Comparison of ENCODE assay signal across 13 mouse cellular contexts in the genomic region with DNA sequence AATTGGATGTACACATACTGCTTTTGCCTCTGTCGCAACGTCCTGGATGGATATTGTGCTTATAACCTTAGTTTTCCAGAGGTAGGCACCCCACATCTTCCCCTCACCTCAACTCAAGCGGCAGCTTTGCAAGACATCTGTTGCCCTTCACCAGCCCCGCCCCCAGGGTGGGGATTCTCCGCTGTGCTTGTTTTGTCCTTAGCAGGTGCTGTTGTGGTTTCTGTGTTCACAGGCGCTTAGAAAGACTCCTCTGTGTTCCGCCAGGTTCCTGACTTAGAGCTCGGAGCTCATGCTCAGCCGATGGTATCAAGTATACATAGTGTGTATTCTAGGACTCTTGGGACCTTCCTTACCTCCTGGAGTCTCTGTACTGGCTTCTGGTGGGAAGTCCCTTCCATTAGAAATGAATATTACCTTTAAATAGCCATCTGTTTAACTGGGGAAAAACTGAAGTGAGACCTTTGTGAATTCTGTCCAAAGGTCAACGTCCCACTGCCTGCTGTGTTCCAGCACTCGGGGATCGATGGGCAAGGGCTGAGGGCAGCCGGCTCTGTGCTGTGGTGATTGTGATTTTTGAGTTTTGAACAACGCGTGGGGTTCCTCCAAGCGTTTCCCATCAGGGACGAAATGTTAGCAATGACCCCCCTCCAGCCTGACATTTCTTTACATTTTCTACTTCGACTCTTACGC. TPM values are rescaled to one million over a fixed set of nuclear protein-coding genes. Genes with fewer than 3 reads are reported as not detected.
DNase-seq lines count a peak whose midpoint lies in the region; ATAC-seq lines count a peak whose summit lies in the region.
"Had no signal": no experiment of that assay in that cellular context is flagged by ENCODE, and none has a peak within 500 bp of the region (broad histone marks: within the 10 kb centered on the region; RNA-seq: fewer than 3 reads in every experiment).

No protein-coding gene starts in this region.

- no peaks in the 10 kb centered on the region for H3K36me3 ChIP-seq in limb, embryonic 10.5 days
- no peaks in the 10 kb centered on the region for H3K36me3 ChIP-seq in forebrain, embryonic 14.5 days (ENCODE audit: control insufficient read depth, insufficient read depth, low read length)
- H3K36me3 ChIP-seq: lung, embryonic 15.5 days had no signal

- no peaks in the 10 kb centered on the region for H3K27me3 ChIP-seq in limb, embryonic 10.5 days (ENCODE audit: low read depth, poor library complexity, severe bottlenecking)
- H3K27me3 ChIP-seq in forebrain, embryonic 14.5 days (replicated peaks; ENCODE audit: control insufficient read depth, insufficient read depth, low read length): no peaks in the 10 kb centered on the region
- H3K27me3 ChIP-seq: lung, embryonic 15.5 days had no signal

- no peaks in the 10 kb centered on the region for H3K9me3 ChIP-seq in limb, embryonic 10.5 days (replicated peaks)
- no peaks in the 10 kb centered on the region for H3K9me3 ChIP-seq in forebrain, embryonic 14.5 days (replicated peaks; ENCODE audit: control insufficient read depth, low read length)
- H3K9me3 ChIP-seq: lung, embryonic 15.5 days had no signal

- H3K4me2 ChIP-seq in forebrain, embryonic 14.5 days (ENCODE audit: low read length): no peak overlapping the region
- H3K4me2 ChIP-seq: lung, embryonic 15.5 days had no signal

- peak; percentile 48 for DNase-seq in gastrocnemius, postnatal 25 days
- DNase-seq in gastrocnemius, postnatal 36 days: no peak
- DNase-seq in CD4-positive helper T cell, adult 2 months (ENCODE audit: low read depth, low spot score): peak; percentile 76
- peak; percentile 47 for DNase-seq in lung, postnatal 36 days
- DNase-seq in thymus, adult 18-20 months: peak; percentile 91 to 96
- no peak for DNase-seq in limb, embryonic 10.5 days (ENCODE audit: low spot score)
- no peak for DNase-seq in forebrain, embryonic 14.5 days (ENCODE audit: low spot score)
- DNase-seq in cerebellum, adult 9-11 months: no peak
- DNase-seq: cerebellum, postnatal 36 days; gastrocnemius, adult 2 months had no signal

- no peak overlapping the region for H3K27ac ChIP-seq in limb, embryonic 10.5 days
- no peak overlapping the region for H3K27ac ChIP-seq in forebrain, embryonic 14.5 days (ENCODE audit: low read depth, low read length)
- H3K27ac ChIP-seq: gastrocnemius, adult 2 months; lung, embryonic 15.5 days had no signal

- intact Hi-C loops in gastrocnemius, postnatal 36 days (cut with DNase I): no loop called here

- H3K4me1 ChIP-seq in limb, embryonic 10.5 days: peaks cover 16% of the 10 kb centered on the region
- H3K4me1 ChIP-seq in forebrain, embryonic 14.5 days (ENCODE audit: control insufficient read depth, insufficient read depth, low read length): no peaks in the 10 kb centered on the region

- no peak overlapping the region for H3K9ac ChIP-seq in forebrain, embryonic 14.5 days (ENCODE audit: low read length)
- H3K9ac ChIP-seq: lung, embryonic 15.5 days had no signal

- ATAC-seq in forebrain, embryonic 14.5 days: no peak
- ATAC-seq: midbrain, embryonic 16.5 days had no signal

- H3K4me3 ChIP-seq in limb, embryonic 10.5 days: no peak overlapping the region
- no peak overlapping the region for H3K4me3 ChIP-seq in forebrain, embryonic 14.5 days (ENCODE audit: low read depth, low read length)
- H3K4me3 ChIP-seq: erythroblast, embryonic 14.5 days; gastrocnemius, adult 2 months; lung, embryonic 15.5 days had no signal

- 88% methylated on average over 19 of the region's 19 CpGs for WGBS in limb, embryonic 10.5 days
- 91% methylated on average over 19 of the region's 19 CpGs for WGBS in forebrain, embryonic 14.5 days

RNA-seq across cellular contexts. Expression of a gene that starts 52.5 kb away (rescaled TPM):
- 10 to 100 TPM; 21.3 to 21.9 TPM for total RNA-seq in gastrocnemius, postnatal 25 days (2021)
- total RNA-seq in gastrocnemius, postnatal 36 days (2021): 10 to 100 TPM; 22.4 to 25.4 TPM
- polyA plus RNA-seq in limb, embryonic 10.5 days (2016; fragmentation: Nextera tagmentation; extraction: Ambion mirVana): 6.2 and 8.7 TPM in 2 replicates
- 13.6 and 14.9 TPM in 2 replicates for polyA plus RNA-seq in forebrain, embryonic 14.5 days (2014; fragmentation: Nextera tagmentation; extraction: Ambion mirVana)

Comparison
In these comparisons a context has a peak if more than half of its experiments do, and no peak if none do; other contexts are left out.
1. DNase-seq: peak in gastrocnemius, postnatal 25 days (single experiment), CD4-positive helper T cell, adult 2 months (single experiment), lung, postnatal 36 days (single experiment) and thymus, adult 18-20 months (2 of 2); none in gastrocnemius, postnatal 36 days (0 of 2), limb, embryonic 10.5 days (single experiment), forebrain, embryonic 14.5 days (single experiment) and cerebellum, adult 9-11 months (single experiment).